14 mouse cellular contexts compared by ENCODE assay signal in genomic region chr19:41837917-41838261, GRCm38 (mm10). TPM values are rescaled to one million over a fixed set of nuclear protein-coding genes. Genes with fewer than 3 reads are reported as not detected.
DNase-seq lines count a peak whose midpoint lies in the region; ATAC-seq and TF ChIP-seq lines count a peak whose summit lies in the region.
"Had no signal": no experiment of that assay in that cellular context is flagged by ENCODE, and none has a peak within 500 bp of the region (broad histone marks: within the 10 kb centered on the region; RNA-seq: fewer than 3 reads in every experiment).

No protein-coding gene starts in this region.

- no peaks in the 10 kb centered on the region for H3K9me3 ChIP-seq in heart, embryonic 11.5 days (replicated peaks; ENCODE audit: control insufficient read depth, low read length)
- H3K9me3 ChIP-seq in intestine, embryonic 16.5 days (ENCODE audit: control insufficient read depth, low read length), result no peaks in the 10 kb centered on the region
- no peaks in the 10 kb centered on the region for H3K9me3 ChIP-seq in lung, postnatal 0 days (ENCODE audit: low read length)
- H3K9me3 ChIP-seq: hindbrain, embryonic 13.5 days; neural tube, embryonic 15.5 days had no signal

- TF ChIP-seq EP300 in lung, postnatal 0 days (IDR thresholded peaks at IDR 0.05), result peak; percentile 68

- intact Hi-C loops in heart, postnatal 36 days (cut with DNase I), result no loop called here

- no peak overlapping the region for H3K9ac ChIP-seq in heart, embryonic 11.5 days (ENCODE audit: low read depth, low read length)
- 0 out of 2 replicates have a peak overlapping the region, but pooled peaks have one; percentile 12 for H3K9ac ChIP-seq in intestine, embryonic 16.5 days (ENCODE audit: low read depth, low read length)
- H3K9ac ChIP-seq in lung, postnatal 0 days (replicated peaks; ENCODE audit: low read depth), result no peak overlapping the region
- H3K9ac ChIP-seq: hindbrain, embryonic 13.5 days; neural tube, embryonic 15.5 days had no signal

- no peaks in the 10 kb centered on the region for H3K36me3 ChIP-seq in heart, embryonic 11.5 days (ENCODE audit: control insufficient read depth, insufficient read depth, low read length)
- H3K36me3 ChIP-seq in intestine, embryonic 16.5 days (ENCODE audit: control insufficient read depth, insufficient read depth, low read length), result no peaks in the 10 kb centered on the region
- H3K36me3 ChIP-seq in lung, postnatal 0 days (ENCODE audit: insufficient read depth, low read length), result no peaks in the 10 kb centered on the region
- H3K36me3 ChIP-seq: hindbrain, embryonic 13.5 days; neural tube, embryonic 15.5 days had no signal

- no peak for DNase-seq in heart, postnatal 36 days
- DNase-seq in 416B (ENCODE audit: low read depth), result peak; percentile 79
- peak; percentile 82 for DNase-seq in lung, postnatal 0 days (ENCODE audit: low spot score)
- DNase-seq in gastrocnemius, postnatal 25 days, result no peak
- DNase-seq in thymus, postnatal 0 days (ENCODE audit: low spot score), result no peak
- DNase-seq in frontal cortex, postnatal 25 days (ENCODE audit: low spot score in 2 of 2), result no peak
- DNase-seq: adrenal gland, adult 2 months; cerebellum, adult 9-11 months; kidney, postnatal 14 days; midbrain, embryonic 14.5 days had no signal

- peak overlapping the region; percentile 46 for H3K27ac ChIP-seq in heart, embryonic 11.5 days (ENCODE audit: low read depth, low read length)
- peak overlapping the region; percentile 90 for H3K27ac ChIP-seq in intestine, embryonic 16.5 days (ENCODE audit: low read length)
- H3K27ac ChIP-seq in lung, postnatal 0 days (ENCODE audit: low read length), result no peak overlapping the region
- H3K27ac ChIP-seq: hindbrain, embryonic 13.5 days; neural tube, embryonic 15.5 days had no signal

- ATAC-seq in heart, embryonic 11.5 days (replicated peaks; ENCODE audit: insufficient number of reproducible peaks, low FRiP score, low TSS enrichment), result no peak
- peak; percentile 81 for ATAC-seq in intestine, embryonic 16.5 days
- ATAC-seq in lung, postnatal 0 days, result peak; percentile 82

- H3K27me3 ChIP-seq in heart, embryonic 11.5 days (ENCODE audit: control insufficient read depth, insufficient read depth, low read length), result no peaks in the 10 kb centered on the region
- no peaks in the 10 kb centered on the region for H3K27me3 ChIP-seq in intestine, embryonic 16.5 days (replicated peaks; ENCODE audit: control insufficient read depth, insufficient read depth, low read length)
- no peaks in the 10 kb centered on the region for H3K27me3 ChIP-seq in lung, postnatal 0 days (replicated peaks; ENCODE audit: insufficient read depth, low read length)
- H3K27me3 ChIP-seq: neural tube, embryonic 15.5 days had no signal

- no peak for TF ChIP-seq CTCF in lung, postnatal 0 days (IDR thresholded peaks at IDR 0.05)

- H3K4me2 ChIP-seq in heart, embryonic 11.5 days, result peak overlapping the region; percentile 31
- H3K4me2 ChIP-seq in intestine, embryonic 16.5 days (ENCODE audit: low read depth, low read length), result peak overlapping the region; percentile 38
- peak overlapping the region; percentile 22 for H3K4me2 ChIP-seq in lung, postnatal 0 days (replicated peaks; ENCODE audit: low read depth, low read length)
- H3K4me2 ChIP-seq: hindbrain, embryonic 13.5 days; neural tube, embryonic 15.5 days had no signal

- H3K4me3 ChIP-seq in heart, embryonic 11.5 days (ENCODE audit: low read depth, low read length), result no peak overlapping the region
- H3K4me3 ChIP-seq in intestine, embryonic 16.5 days (ENCODE audit: low read length), result 0 out of 2 replicates have a peak overlapping the region, but pooled peaks have one; percentile 9
- no peak overlapping the region for H3K4me3 ChIP-seq in lung, postnatal 0 days (ENCODE audit: low read depth, low read length)
- H3K4me3 ChIP-seq: hindbrain, embryonic 13.5 days; neural tube, embryonic 15.5 days had no signal

- WGBS in heart, embryonic 11.5 days (ENCODE audit: insufficient replicate concordance), result 20% methylated on average over 4 of the region's 4 CpGs
- 37% methylated on average over 4 of the region's 4 CpGs for WGBS in intestine, embryonic 16.5 days
- WGBS in lung, postnatal 0 days, result 30% methylated on average over 4 of the region's 4 CpGs

- H3K4me1 ChIP-seq in heart, embryonic 11.5 days (ENCODE audit: control insufficient read depth, insufficient read depth, low read length), result peaks cover 37% of the 10 kb centered on the region
- H3K4me1 ChIP-seq in intestine, embryonic 16.5 days (ENCODE audit: control insufficient read depth, insufficient read depth, low read length), result peaks cover 20% of the 10 kb centered on the region
- H3K4me1 ChIP-seq in lung, postnatal 0 days (ENCODE audit: insufficient read depth, low read depth, low read length), result no peaks in the 10 kb centered on the region

RNA-seq across cellular contexts. Expression of gene Frat1, which starts 8.1 kb away (rescaled TPM):
- 3.5 and 3.6 TPM in 2 replicates for polyA plus RNA-seq in heart, embryonic 11.5 days (2014; fragmentation: Nextera tagmentation; extraction: Ambion mirVana)
- 1 to 10 TPM; 4.6 to 6.2 TPM for total RNA-seq in heart, postnatal 36 days (2021)
- 11.9 and 12.2 TPM in 2 replicates for polyA plus RNA-seq in intestine, embryonic 16.5 days (2015; fragmentation: Nextera tagmentation; extraction: Ambion mirVana)
- 12.8 and 14.1 TPM in 2 replicates for polyA plus RNA-seq in lung, postnatal 0 days (2015; fragmentation: Nextera tagmentation; extraction: Ambion mirVana)
- total RNA-seq in gastrocnemius, postnatal 25 days (2021), result 1 to 10 TPM; 5.9 to 7.3 TPM
- 18.6 and 21.3 TPM in 2 replicates for polyA plus RNA-seq in thymus, postnatal 0 days (2015; fragmentation: Nextera tagmentation; extraction: Ambion mirVana)

RNA-seq across cellular contexts. Expression of gene Frat2, which starts 10.0 kb away (rescaled TPM):
- polyA plus RNA-seq in heart, embryonic 11.5 days (2014; fragmentation: Nextera tagmentation; extraction: Ambion mirVana), result 1.1 and 2.2 TPM in 2 replicates
- 1 to 10 TPM; 5.0 to 7.7 TPM for total RNA-seq in heart, postnatal 36 days (2021)
- polyA plus RNA-seq in intestine, embryonic 16.5 days (2015; fragmentation: Nextera tagmentation; extraction: Ambion mirVana), result 4.7 and 6.0 TPM in 2 replicates
- 4.6 and 5.9 TPM in 2 replicates for polyA plus RNA-seq in lung, postnatal 0 days (2015; fragmentation: Nextera tagmentation; extraction: Ambion mirVana)
- 10 to 100 TPM; 19.7 to 22.4 TPM for total RNA-seq in gastrocnemius, postnatal 25 days (2021)
- polyA plus RNA-seq in thymus, postnatal 0 days (2015; fragmentation: Nextera tagmentation; extraction: Ambion mirVana), result 12.1 and 16.0 TPM in 2 replicates

RNA-seq across cellular contexts. Expression of gene Arhgap19, which starts 36.0 kb away (rescaled TPM):
- polyA plus RNA-seq in heart, embryonic 11.5 days (2014; fragmentation: Nextera tagmentation; extraction: Ambion mirVana), result 20.8 and 22.8 TPM in 2 replicates
- 1 to 10 TPM; 1.8 to 2.4 TPM for total RNA-seq in heart, postnatal 36 days (2021)
- 14.2 and 14.8 TPM in 2 replicates for polyA plus RNA-seq in intestine, embryonic 16.5 days (2015; fragmentation: Nextera tagmentation; extraction: Ambion mirVana)
- 2.1 and 2.8 TPM in 2 replicates for polyA plus RNA-seq in lung, postnatal 0 days (2015; fragmentation: Nextera tagmentation; extraction: Ambion mirVana)
- 1 to 10 TPM; 6.1 to 8.1 TPM for total RNA-seq in gastrocnemius, postnatal 25 days (2021)
- polyA plus RNA-seq in thymus, postnatal 0 days (2015; fragmentation: Nextera tagmentation; extraction: Ambion mirVana), result 25.3 and 27.0 TPM in 2 replicates

RNA-seq across cellular contexts. Expression of gene Rrp12, which starts 58.1 kb away (rescaled TPM):
- polyA plus RNA-seq in heart, embryonic 11.5 days (2014; fragmentation: Nextera tagmentation; extraction: Ambion mirVana), result 8.5 and 10.4 TPM in 2 replicates
- total RNA-seq in heart, postnatal 36 days (2021), result 10 to 100 TPM; 17.0 to 17.3 TPM
- 14.1 and 15.7 TPM in 2 replicates for polyA plus RNA-seq in intestine, embryonic 16.5 days (2015; fragmentation: Nextera tagmentation; extraction: Ambion mirVana)
- 2.7 and 2.9 TPM in 2 replicates for polyA plus RNA-seq in lung, postnatal 0 days (2015; fragmentation: Nextera tagmentation; extraction: Ambion mirVana)
- total RNA-seq in gastrocnemius, postnatal 25 days (2021), result 10 to 100 TPM; 31.0 to 37.5 TPM
- polyA plus RNA-seq in thymus, postnatal 0 days (2015; fragmentation: Nextera tagmentation; extraction: Ambion mirVana), result 11.3 and 12.4 TPM in 2 replicates

Comparison
In these comparisons a context has a peak if more than half of its experiments do, and no peak if none do; other contexts are left out.
1. DNase-seq: peak in 416B (single experiment) and lung, postnatal 0 days (single experiment); none in heart, postnatal 36 days (0 of 2), gastrocnemius, postnatal 25 days (single experiment), thymus, postnatal 0 days (single experiment) and frontal cortex, postnatal 25 days (0 of 2).
2. Peak in every context shown above with its lines, with median percentiles within 50 percentile points of each other: H3K4me2 ChIP-seq.